Mouse (Mus musculus): ENCODE measurements around the gene Dtd1.
A peak's percentile ranks its signal among the peaks of the same experiment; 100 is the strongest.
"Not testable (repeated sequence)": the region's sequence is repeated elsewhere in the genome, so short reads cannot be mapped to it uniquely, and the experiment has no call there.

The Dtd1 gene

GRCm38 (mm10) chr2:144599831-144600687 lies at the start of gene Dtd1:
Gene Dtd1, plus strand, starts transcription at chr2:144599897.
- peak; percentile 81 to 93 for DNase-seq (ENCODE audit: low spot score in 2 of 2)

GRCm38 (mm10) chr2:144550529-144550928 lies 49.2 kb upstream of the Dtd1 start, which contains the start of gene Rbbp9:
Gene Rbbp9, minus strand, starts transcription at chr2:144550869.
- DNase-seq (ENCODE audit: low spot score in 2 of 2), result peak; percentile 24 to 44

GRCm38 (mm10) chr2:144553905-144554304 lies 45.8 kb upstream of the Dtd1 start:
- no peak for DNase-seq (ENCODE audit: low spot score in 2 of 2)

GRCm38 (mm10) chr2:144555286-144555819 lies 44.3 kb upstream of the Dtd1 start:
- peak; percentile 10 to 15 for DNase-seq (ENCODE audit: low spot score in 2 of 2)

GRCm38 (mm10) chr2:144555820-144556552 lies 43.7 kb upstream of the Dtd1 start, which contains the start of gene Sec23b:
Gene Sec23b, plus strand, starts transcription at chr2:144556229.
- DNase-seq (ENCODE audit: low spot score in 2 of 2), result peak; percentile 93 to 96

DNA sequence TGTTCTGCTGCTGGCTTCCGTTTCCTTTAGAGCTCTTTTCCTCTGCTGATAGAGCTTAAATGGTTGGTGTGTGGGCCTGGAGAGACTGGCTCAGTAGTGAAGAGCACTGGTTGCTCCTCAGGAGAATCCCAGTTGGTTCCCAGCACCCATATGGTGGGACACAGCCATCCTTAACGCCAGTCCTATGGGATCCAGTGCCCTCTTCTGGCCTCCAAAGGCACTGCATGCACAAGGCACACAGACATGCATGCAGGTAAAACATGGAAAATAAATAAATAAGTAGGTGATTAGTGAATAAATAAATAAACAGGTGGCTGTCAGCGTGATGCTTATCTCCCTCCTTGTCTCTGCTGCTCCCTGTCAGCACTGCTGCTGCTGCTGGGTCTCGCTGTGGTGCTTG lies 11.0 kb upstream of the Dtd1 start:
- DNase-seq (ENCODE audit: low spot score in 2 of 2), result no peak

DNA sequence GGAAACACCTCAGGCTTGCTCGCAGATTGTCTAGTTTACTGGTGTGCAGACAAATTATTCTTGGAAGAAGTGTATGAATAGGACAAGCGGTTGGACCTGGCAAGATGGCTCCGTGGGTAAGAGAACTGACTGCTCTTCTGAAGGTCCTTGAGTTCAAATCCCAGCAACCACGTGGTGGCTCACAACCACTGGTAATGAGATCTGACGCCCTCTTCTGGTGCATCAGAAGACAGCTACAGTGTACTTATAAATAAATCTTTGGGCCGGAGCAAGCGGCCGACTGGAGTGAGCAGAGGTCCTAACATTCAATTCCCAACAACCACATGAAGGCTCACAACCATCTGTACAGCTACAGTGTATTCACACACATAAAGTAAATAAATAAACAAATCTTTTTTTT lies 6.7 kb upstream of the Dtd1 start:
- not testable (repeated sequence) for DNase-seq (ENCODE audit: low spot score in 2 of 2)

DNA sequence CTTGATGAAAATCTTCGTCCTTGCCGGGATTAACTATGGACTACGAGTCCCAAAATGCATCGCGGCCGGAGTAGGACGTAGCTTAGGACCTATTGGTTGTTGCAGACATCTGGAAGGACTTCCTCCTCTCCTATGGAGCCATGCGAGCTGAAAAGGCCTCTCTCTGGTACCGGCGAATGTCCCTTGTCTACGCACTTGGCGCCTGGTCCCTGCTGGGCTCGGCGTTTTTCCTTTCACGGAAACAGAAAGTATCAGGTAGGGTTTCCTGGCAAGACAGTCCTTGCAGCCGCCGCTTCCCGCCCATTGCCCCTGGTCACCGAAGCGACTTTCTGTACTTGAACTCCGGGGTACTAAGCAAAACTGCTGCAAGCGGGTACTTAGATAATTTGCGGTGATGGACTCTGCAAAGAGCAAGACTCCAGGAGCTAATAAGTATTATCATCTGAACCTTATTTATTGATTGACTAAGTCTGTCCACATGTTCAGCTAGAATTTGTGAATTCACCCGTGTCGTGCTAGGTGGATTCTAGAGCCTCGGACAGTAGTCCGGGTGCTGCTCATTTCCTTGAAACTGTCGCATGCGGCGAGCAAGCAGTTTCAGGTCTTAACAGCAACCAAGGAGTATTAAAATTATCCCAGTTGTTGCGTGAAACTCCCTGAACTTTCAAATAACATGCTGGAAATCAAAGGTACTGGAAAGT lies 5.6 kb upstream of the Dtd1 start, which contains the start of gene Smim26:
Gene Smim26 (plus strand): TSS at position 104 of the 701 bp plus-strand sequence.
- peak; percentile 48 to 78 for DNase-seq (ENCODE audit: low spot score in 2 of 2)

DNA sequence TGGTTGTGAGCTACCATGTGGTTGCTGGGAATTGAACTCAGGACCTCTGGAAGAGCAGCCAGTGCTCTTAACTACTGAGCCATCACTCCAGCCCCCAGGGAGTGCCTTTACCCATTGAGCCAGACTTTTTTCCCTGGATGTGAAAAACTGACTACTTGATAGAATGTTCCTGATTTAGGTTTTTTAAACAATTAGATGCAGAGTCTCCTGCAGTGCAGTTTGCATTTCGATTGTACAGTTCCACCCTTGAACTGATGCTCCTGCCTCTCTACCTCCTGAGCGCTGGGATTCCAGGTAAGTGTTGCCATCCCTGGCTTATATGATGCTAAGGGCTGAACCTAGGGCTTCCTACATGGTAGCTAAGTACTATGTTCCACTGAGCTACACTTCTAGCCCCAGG lies 1.7 kb upstream of the Dtd1 start:
- DNase-seq (ENCODE audit: low spot score in 2 of 2), result no peak

DNA sequence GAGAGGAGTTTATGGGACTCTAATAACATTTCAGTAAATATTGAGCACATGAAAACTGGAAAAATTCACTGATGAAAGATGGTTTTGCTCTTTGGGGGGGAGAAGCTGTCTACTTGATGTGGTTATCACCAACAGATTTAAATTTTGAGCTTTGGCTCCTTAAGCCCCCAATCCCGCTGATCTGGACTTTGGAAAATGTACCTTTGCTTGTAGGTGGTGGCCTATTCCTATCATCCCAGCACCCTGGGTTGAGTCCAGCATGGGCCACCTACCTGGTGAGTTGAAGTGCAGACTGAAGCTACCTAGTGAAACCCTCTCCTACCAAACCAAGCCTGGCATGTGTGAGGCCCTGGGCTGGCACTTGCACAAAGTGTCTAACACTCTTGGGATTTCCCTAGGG lies 1.9 kb downstream of the Dtd1 start:
- DNase-seq (ENCODE audit: low spot score in 2 of 2), result no peak

DNA sequence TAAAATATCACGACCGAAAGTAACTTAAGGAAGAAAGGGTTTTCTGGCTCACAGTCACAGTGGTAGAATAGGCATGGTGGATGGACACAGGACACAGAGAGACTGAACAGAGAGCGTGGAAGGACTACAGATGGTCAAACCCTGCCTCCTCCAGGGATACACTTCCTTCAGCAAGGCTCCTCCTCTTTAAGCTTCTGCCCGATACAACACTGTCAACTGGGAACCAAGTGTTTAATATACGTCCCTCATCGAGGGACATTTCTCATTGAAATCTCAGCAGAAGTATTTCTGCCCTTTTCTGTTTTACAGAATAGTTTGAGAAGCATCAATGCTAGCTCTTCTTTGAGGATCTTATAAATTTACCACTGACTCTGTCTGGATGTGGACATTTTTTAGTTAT lies 14.3 kb downstream of the Dtd1 start:
- no peak for DNase-seq (ENCODE audit: low spot score in 2 of 2)

DNA sequence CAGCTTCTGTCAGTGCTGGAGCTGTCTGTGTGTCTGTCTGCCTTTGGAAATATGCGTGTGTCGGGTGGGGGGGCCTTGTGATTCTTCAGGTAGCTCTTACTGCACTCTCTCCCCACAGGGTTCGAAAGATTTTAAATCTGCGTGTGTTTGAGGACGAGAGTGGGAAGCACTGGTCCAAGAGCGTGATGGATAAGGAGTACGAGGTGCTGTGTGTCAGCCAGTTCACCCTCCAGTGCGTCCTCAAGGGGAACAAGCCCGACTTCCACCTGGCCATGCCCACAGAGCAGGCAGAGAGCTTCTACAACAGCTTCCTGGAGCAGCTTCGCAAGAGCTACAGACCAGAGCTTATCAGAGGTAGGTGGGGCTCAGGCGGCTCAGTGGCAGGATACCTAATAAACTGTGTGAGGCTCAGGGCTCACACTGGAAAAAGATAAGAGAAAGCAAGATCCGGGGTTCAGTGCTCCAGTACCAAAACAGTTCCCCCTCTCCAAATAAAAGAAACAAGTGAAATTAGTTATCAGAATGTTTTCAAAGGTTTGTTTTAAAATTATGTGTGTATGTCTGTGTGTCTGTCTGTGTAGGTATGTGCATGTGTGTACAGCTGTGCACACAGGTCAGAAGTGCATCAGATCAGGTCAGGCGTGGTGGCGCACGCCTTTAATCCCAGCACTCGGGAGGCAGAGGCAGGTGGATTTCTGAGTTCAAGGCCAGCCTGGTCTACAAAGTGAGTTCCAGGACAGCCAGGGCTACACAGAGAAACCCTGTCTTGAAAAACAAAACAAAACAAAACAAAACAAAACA lies 17.6 kb downstream of the Dtd1 start:
- DNase-seq (ENCODE audit: low spot score in 2 of 2), result no peak

- no peak for DNase-seq (ENCODE audit: low spot score in 2 of 2)
These were observed 21.8 kb downstream of the Dtd1 start for GRCm38 (mm10) chr2:144621491-144621890.

- no peak for DNase-seq (ENCODE audit: low spot score in 2 of 2)
These were observed 33.9 kb downstream of the Dtd1 start for GRCm38 (mm10) chr2:144633551-144633950.

- DNase-seq (ENCODE audit: low spot score in 2 of 2), result no peak
These were observed 34.5 kb downstream of the Dtd1 start for GRCm38 (mm10) chr2:144634231-144634630.

DNA sequence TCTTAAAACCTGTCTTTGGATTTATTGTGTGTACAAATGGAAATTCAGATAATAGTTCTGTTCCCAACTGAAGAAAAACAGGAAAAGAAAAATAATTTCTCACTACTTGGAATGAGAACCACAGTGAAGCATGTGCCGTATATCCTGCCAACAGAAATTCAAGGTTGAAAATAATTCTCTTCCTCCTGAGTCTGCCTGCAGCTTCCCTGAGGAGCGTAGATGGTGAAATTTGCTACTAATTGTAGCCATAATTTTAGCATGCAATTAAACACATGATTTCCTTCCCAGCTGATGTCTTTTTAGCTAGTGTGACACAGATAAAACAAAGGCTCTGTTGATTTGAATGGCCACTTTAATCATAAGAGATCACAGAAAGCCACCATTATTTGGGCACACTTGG lies 35.0 kb downstream of the Dtd1 start:
- no peak for DNase-seq (ENCODE audit: low spot score in 2 of 2)

DNA sequence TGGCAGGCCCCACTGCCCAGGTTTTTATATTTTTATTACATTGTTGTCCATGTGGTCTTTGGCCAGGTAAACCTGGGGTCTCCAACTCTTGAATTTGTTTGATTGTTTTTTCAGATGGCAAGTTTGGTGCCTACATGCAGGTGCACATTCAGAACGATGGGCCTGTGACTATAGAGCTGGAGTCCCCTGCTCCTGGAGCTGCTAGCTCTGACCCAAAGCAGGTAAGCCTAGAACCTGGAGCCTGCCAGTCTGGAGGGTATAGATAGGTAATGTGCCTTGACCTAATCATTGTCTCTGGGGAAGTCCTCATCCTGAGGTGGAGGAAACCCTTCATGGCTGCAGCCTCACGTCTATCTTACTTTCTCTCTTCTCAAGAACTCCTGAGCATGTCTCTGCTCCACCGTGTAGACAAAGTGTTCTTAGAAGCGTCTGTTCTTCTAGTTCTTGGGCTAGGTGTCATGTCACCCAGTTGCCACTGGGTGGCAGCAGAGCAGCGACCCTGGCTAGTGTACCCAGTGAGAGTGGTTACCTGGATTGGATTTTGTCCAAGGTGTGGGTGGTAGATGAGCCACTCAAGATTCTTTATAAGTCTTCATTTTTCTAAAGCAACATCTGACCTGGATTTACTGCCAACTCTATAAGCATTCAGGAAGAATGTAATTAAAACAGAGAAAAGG lies 36.1 kb downstream of the Dtd1 start:
- DNase-seq (ENCODE audit: low spot score in 2 of 2), result peak; percentile 32 to 68

DNA sequence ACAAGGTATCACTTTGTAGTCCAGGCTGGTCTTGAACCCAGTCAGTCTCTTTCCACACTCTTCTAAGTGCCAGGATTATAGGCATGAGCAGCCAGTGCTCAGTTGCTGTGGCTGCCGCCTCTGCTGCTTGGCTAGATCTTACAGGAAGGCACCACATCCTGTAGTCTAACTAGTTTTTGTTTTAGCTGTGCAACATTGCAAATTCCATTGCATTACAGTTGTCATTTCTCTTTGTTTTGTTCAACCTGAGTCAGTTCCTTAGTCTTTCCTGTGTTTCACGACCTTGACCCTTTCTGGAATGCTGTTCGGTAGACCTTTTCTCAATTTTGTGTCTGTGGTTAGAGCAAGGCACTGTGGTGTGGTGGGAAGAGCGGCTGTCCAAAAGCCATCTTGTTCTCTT lies 37.5 kb downstream of the Dtd1 start:
- DNase-seq (ENCODE audit: low spot score in 2 of 2), result no peak

DNA sequence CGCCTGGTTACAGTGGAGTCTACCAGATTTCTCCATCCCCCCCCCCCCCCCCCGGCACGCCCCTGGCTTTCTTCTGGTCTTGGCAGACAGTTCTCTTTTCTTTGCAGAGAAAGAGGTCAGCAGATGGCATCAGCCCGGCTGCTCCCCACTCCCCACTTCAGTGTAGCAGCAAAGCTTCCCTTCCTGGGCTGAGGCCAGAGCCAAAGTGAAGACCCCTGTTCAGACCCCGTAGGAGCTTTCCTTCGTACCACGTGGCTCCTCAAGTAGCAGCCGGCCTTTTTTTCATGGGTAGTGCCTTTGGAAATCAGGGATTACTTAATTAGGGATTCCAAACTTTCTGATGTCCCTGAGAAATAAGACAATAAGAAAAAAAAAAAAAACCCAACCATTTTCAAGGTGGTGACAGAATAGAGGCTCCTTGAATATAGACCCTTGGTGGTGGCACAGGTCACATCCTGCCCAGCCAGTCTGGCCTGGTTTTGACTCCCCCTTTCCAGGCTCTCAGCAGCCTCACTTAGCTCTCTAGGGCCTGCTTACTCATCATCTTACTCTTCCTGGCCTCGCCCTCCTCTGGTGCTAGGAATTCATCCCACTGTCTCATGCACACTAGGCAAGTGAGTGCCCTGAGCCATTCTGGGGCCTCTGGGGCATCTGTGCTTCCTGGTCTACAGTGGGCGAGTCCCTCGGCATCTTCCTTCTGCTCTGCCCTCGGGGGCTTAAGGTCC lies 38.1 kb downstream of the Dtd1 start:
- no peak for DNase-seq (ENCODE audit: low spot score in 2 of 2)

DNA sequence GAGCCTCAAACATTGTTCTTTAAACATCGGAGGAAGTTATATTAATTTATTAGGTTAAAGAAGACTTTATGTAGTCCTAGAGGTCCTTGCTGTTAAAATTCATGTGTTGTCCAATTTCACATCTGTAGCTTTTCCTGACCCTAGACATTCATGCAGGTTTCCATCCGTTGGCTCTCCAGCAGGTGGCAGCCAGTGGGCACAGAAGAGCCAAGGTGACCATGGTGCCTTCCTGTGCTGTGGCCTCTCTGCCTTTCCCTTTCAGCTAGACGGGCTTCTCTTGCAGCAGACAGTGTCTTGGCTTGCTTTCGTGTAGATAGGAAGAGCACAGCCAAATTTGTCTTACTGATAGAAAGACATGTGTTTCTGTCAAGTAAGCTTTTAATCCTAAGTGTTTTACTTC lies 39.0 kb downstream of the Dtd1 start:
- DNase-seq (ENCODE audit: low spot score in 2 of 2), result no peak

All from spleen, postnatal 10 days (tissue).